Mouse (Mus musculus) midbrain, embryonic 14.5 days (tissue): ENCODE measurements around the gene Hnrnpul2. TPM values are rescaled to one million over a fixed set of nuclear protein-coding genes. Genes with fewer than 3 reads are reported as not detected.
A peak's percentile ranks its signal among the peaks of the same experiment; 100 is the strongest.

Experiments
- ATAC-seq: fragments of 200-750 bp; cut with Nextera tagmentation; 2 replicates; pipeline ENCODE4 v1.8.0; 2017; ENCODE audit warnings: moderate number of reproducible peaks, moderate library complexity; ENCODE audit not compliant: low FRiP score, low TSS enrichment
- DNase-seq: peaks from one replicate; pipeline ENCODE4 v3.0.0-alpha.2; 2015
- H3K27ac ChIP-seq: fragments of 300-500 bp; sonication (generic); replicated peaks from 2 replicates; pipeline ENCODE4 v1.5.1; 2014; ENCODE audit warnings: mild to moderate bottlenecking, low read depth, low read length, moderate library complexity
- H3K27me3 ChIP-seq: fragments of 300-500 bp; sonication (generic); 2 replicates; pipeline ENCODE4 v1.6.1; 2014; ENCODE audit warnings: low read length, control low read depth, mixed read lengths; ENCODE audit not compliant: control insufficient read depth, insufficient read depth
- H3K36me3 ChIP-seq: fragments of 300-500 bp; sonication (generic); 2 replicates; pipeline ENCODE4 v1.6.1; 2014; ENCODE audit warnings: low read length, control low read depth; ENCODE audit not compliant: control insufficient read depth, insufficient read depth
- H3K4me1 ChIP-seq: fragments of 300-500 bp; sonication (generic); 2 replicates; pipeline ENCODE4 v1.6.1; 2014; ENCODE audit warnings: mild to moderate bottlenecking, antibody characterized with exemption, low read length, control low read depth; ENCODE audit not compliant: control insufficient read depth, insufficient read depth
- H3K4me2 ChIP-seq: fragments of 300-500 bp; sonication (generic); 2 replicates; pipeline ENCODE4 v1.6.1; 2014; ENCODE audit warnings: mild to moderate bottlenecking, low read length, moderate library complexity
- H3K4me3 ChIP-seq: fragments of 300-500 bp; sonication (generic); replicated peaks from 2 replicates; pipeline ENCODE4 v1.5.1; 2014; ENCODE audit warnings: low read depth, low read length
- H3K9ac ChIP-seq: fragments of 300-500 bp; sonication (generic); replicated peaks from 2 replicates; pipeline ENCODE4 v1.6.1; 2014; ENCODE audit warnings: mild to moderate bottlenecking, low read length, moderate library complexity
- H3K9me3 ChIP-seq: fragments of 300-500 bp; sonication (generic); 2 replicates; pipeline ENCODE4 v1.6.1; 2016; ENCODE audit warnings: low read length, control low read depth, mixed read lengths; ENCODE audit not compliant: control insufficient read depth
- WGBS: fragments of 180-500 bp; shearing (Covaris S2); extraction: QIAGEN DNeasy Blood & Tissue Kit; methylation state at CpG from one replicate; pipeline ENCODE4 v1.1.7; 2014; 5-methylcytosine and 5-hydroxymethylcytosine counted together
- polyA plus RNA-seq: library from polyadenylated mRNA; unstranded; fragments of >200 nt; fragmentation: Nextera tagmentation; extraction: Ambion mirVana; gene quantifications from 2 replicates; pipeline ENCODE4 v1.2.1, GENCODE M21; 2014

Gene Hnrnpul2
- 8.8 and 9.6 TPM in 2 replicates for polyA plus RNA-seq

GRCm38 (mm10) chr19:8819596-8820423 lies at the start of gene Hnrnpul2:
TSS of gene Hnrnpul2 (plus strand) at chr19:8820010.
- H3K4me3 ChIP-seq, result peak within 1 kb of the TSS; percentile 98
- under 1% methylated on average over 83 of the region's 83 CpGs for WGBS
- peak; percentile 99 for DNase-seq

GRCm38 (mm10) chr19:8770567-8771270 lies 49.1 kb upstream of the Hnrnpul2 start, which contains the start of gene Tmem223:
TSS of gene Tmem223 (plus strand) at chr19:8770996.
- Histone ChIP-seq H3K9ac (peak within 1 kb of the TSS; percentile 84), H3K27me3 (no peaks in the 10 kb centered on the region), H3K4me2 (peak within 1 kb of the TSS; percentile 68), H3K4me3 (peak within 1 kb of the TSS; percentile 78), H3K36me3 (peaks cover 71% of the 10 kb centered on the region), H3K9me3 (no peaks in the 10 kb centered on the region), H3K27ac (peak within 1 kb of the TSS; percentile 88), H3K4me1 (peaks cover 33% of the 10 kb centered on the region)
- 19% methylated on average over 29 of the region's 29 CpGs for WGBS
- ATAC-seq, result peak; percentile 55; the same call in 1 of the 2 replicates
- peak; percentile 88 for DNase-seq

More at GRCm38 (mm10) chr19:8819596-8820423, at the start of gene Hnrnpul2:
- Histone ChIP-seq H3K9me3 (no peaks in the 10 kb centered on the region), H3K27ac (peak within 1 kb of the TSS; percentile 94), H3K27me3 (no peaks in the 10 kb centered on the region), H3K4me1 (peaks cover 37% of the 10 kb centered on the region), H3K9ac (peak within 1 kb of the TSS; percentile 92), H3K4me2 (peak within 1 kb of the TSS; percentile 79), H3K36me3 (peaks cover 40% of the 10 kb centered on the region)
- peak; percentile 96 for ATAC-seq

- Histone ChIP-seq H3K4me2 (peak overlapping the region; percentile 100), H3K36me3 (peaks cover 51% of the 10 kb centered on the region), H3K4me1 (peaks cover 34% of the 10 kb centered on the region), H3K9me3 (no peaks in the 10 kb centered on the region), H3K9ac (no peak overlapping the region), H3K4me3 (peak overlapping the region; percentile 10; the same call in 1 of the 2 replicates), H3K27me3 (no peaks in the 10 kb centered on the region), H3K27ac (no peak overlapping the region)
- 91% methylated on average over 5 of the region's 5 CpGs for WGBS
- DNase-seq (no peak), ATAC-seq (no peak)
These were observed 46.8 kb upstream of the Hnrnpul2 start for GRCm38 (mm10) chr19:8772996-8773395.

GRCm38 (mm10) chr19:8773409-8773808 lies 46.4 kb upstream of the Hnrnpul2 start:
- 57% methylated on average over 6 of the region's 6 CpGs for WGBS
- Histone ChIP-seq H3K27ac (no peak overlapping the region), H3K4me3 (peak overlapping the region; percentile 64), H3K4me2 (peak overlapping the region; percentile 100), H3K27me3 (no peaks in the 10 kb centered on the region), H3K9ac (peak overlapping the region; percentile 78; the same call in 1 of the 2 replicates), H3K4me1 (peaks cover 34% of the 10 kb centered on the region), H3K36me3 (peaks cover 51% of the 10 kb centered on the region), H3K9me3 (no peaks in the 10 kb centered on the region)
- DNase-seq (no peak), ATAC-seq (no peak)

GRCm38 (mm10) chr19:8774086-8774835 lies 45.5 kb upstream of the Hnrnpul2 start, which contains the start of gene Tmem179b:
TSS of gene Tmem179b (minus strand) at chr19:8774467.
- Histone ChIP-seq H3K27me3 (no peaks in the 10 kb centered on the region), H3K4me1 (peaks cover 34% of the 10 kb centered on the region), H3K9ac (peak within 1 kb of the TSS; percentile 78), H3K4me2 (peak within 1 kb of the TSS; percentile 100), H3K36me3 (peaks cover 46% of the 10 kb centered on the region), H3K27ac (peak within 1 kb of the TSS; percentile 99), H3K9me3 (no peaks in the 10 kb centered on the region), H3K4me3 (peak within 1 kb of the TSS; percentile 64)
- WGBS, result under 1% methylated on average over 68 of the region's 68 CpGs
- peak; percentile 98 for DNase-seq
- peak; percentile 93 for ATAC-seq

- peaks cover 34% of the 10 kb centered on the region for H3K4me1 ChIP-seq
- H3K9me3 ChIP-seq, result no peaks in the 10 kb centered on the region
- 5% methylated on average over 20 of the region's 20 CpGs for WGBS
- peak overlapping the region; percentile 100 for H3K4me2 ChIP-seq
- H3K9ac ChIP-seq, result peak overlapping the region; percentile 78
- peaks cover 42% of the 10 kb centered on the region for H3K36me3 ChIP-seq
- H3K27ac ChIP-seq, result peak overlapping the region; percentile 99
- H3K27me3 ChIP-seq, result no peaks in the 10 kb centered on the region
- no peak; the same call in 1 of the 2 replicates for ATAC-seq
- H3K4me3 ChIP-seq, result peak overlapping the region; percentile 64
- no peak for DNase-seq
These were observed 44.8 kb upstream of the Hnrnpul2 start for GRCm38 (mm10) chr19:8774951-8775421.

- H3K9ac ChIP-seq, result peak within 1 kb of the TSS; percentile 66
- 1% methylated on average over 32 of the region's 32 CpGs for WGBS
- peaks cover 26% of the 10 kb centered on the region for H3K36me3 ChIP-seq
- H3K9me3 ChIP-seq, result no peaks in the 10 kb centered on the region
- H3K4me1 ChIP-seq, result peaks cover 13% of the 10 kb centered on the region; the same call in 1 of the 2 replicates
- peak; percentile 96 for DNase-seq
- peak within 1 kb of the TSS; percentile 75 for H3K4me3 ChIP-seq
- peak; percentile 99 for ATAC-seq
- no peaks in the 10 kb centered on the region for H3K27me3 ChIP-seq
- H3K4me2 ChIP-seq, result peak within 1 kb of the TSS; percentile 69
- H3K27ac ChIP-seq, result peak within 1 kb of the TSS; percentile 75
These were observed 33.6 kb upstream of the Hnrnpul2 start, which contains the start of gene Taf6l for GRCm38 (mm10) chr19:8786008-8786781. TSS of gene Taf6l (minus strand) at chr19:8786417.
